ENCODE assay signal across 25 mouse cellular contexts in genomic region chr10:47708780-47709179, GRCm38 (mm10).
DNase-seq lines count a peak whose midpoint lies in the region; ATAC-seq lines count a peak whose summit lies in the region.
"Had no signal": no experiment of that assay in that cellular context is flagged by ENCODE, and none has a peak within 500 bp of the region (broad histone marks: within the 10 kb centered on the region; RNA-seq: fewer than 3 reads in every experiment).

No protein-coding gene starts in this region.

- peak; percentile 97 for ATAC-seq in frontal cortex, adult (ENCODE audit: low TSS enrichment)
- ATAC-seq in midbrain, embryonic 16.5 days, result no peak
- ATAC-seq: forebrain, embryonic 15.5 days; inflammation-experienced regulatory T-cells, adult 6 months; liver, postnatal 0 days; lung, postnatal 0 days; midbrain, embryonic 15.5 days had no signal

- no peaks in the 10 kb centered on the region for H3K27me3 ChIP-seq in midbrain, embryonic 16.5 days (ENCODE audit: control insufficient read depth, insufficient read depth, low read depth, low read length)
- H3K27me3 ChIP-seq: forebrain, embryonic 15.5 days; hindbrain, embryonic 13.5 days; limb, embryonic 12.5 days; midbrain, embryonic 15.5 days; neural tube, embryonic 13.5 days had no signal

- DNase-seq in frontal cortex, postnatal 10 days (ENCODE audit: low spot score in 2 of 2), result no peak
- peak; percentile 5 for DNase-seq in right cerebral cortex, postnatal 25 days
- no peak for DNase-seq in right cerebral cortex, postnatal 10 days (ENCODE audit: low spot score in 2 of 2)
- DNase-seq in cerebellum, postnatal 14 days, result peak; percentile 6 to 31
- no peak for DNase-seq in adrenal gland, adult 2 months
- DNase-seq: adrenal gland, postnatal 14 days; gastrocnemius, postnatal 36 days; heart, adult 2 months; kidney, adult 18-20 months; liver, postnatal 0 days; thymus, adult 18-20 months; thymus, postnatal 4 days had no signal

- H3K9me3 ChIP-seq in midbrain, embryonic 16.5 days (replicated peaks; ENCODE audit: control insufficient read depth, low read length, poor library complexity, severe bottlenecking), result no peaks in the 10 kb centered on the region
- H3K9me3 ChIP-seq: forebrain, embryonic 15.5 days; hindbrain, embryonic 13.5 days; limb, embryonic 12.5 days; midbrain, embryonic 15.5 days; neural tube, embryonic 13.5 days had no signal

- H3K4me2 ChIP-seq in midbrain, embryonic 16.5 days (ENCODE audit: low read length), result no peak overlapping the region
- H3K4me2 ChIP-seq: forebrain, embryonic 15.5 days; hindbrain, embryonic 13.5 days; limb, embryonic 12.5 days; liver, embryonic 11.5 days; midbrain, embryonic 15.5 days; neural tube, embryonic 13.5 days had no signal

- no peak overlapping the region for H3K9ac ChIP-seq in midbrain, embryonic 16.5 days (ENCODE audit: low read depth, low read length)
- H3K9ac ChIP-seq: forebrain, embryonic 15.5 days; hindbrain, embryonic 13.5 days; limb, embryonic 12.5 days; liver, postnatal 0 days; midbrain, embryonic 15.5 days; neural tube, embryonic 13.5 days had no signal

- H3K4me1 ChIP-seq in midbrain, embryonic 16.5 days (ENCODE audit: control insufficient read depth, insufficient read depth, low read length), result no peaks in the 10 kb centered on the region
- H3K4me1 ChIP-seq: forebrain, embryonic 15.5 days; hindbrain, embryonic 13.5 days; limb, embryonic 12.5 days; midbrain, embryonic 15.5 days; neural tube, embryonic 13.5 days had no signal

- H3K27ac ChIP-seq in midbrain, embryonic 16.5 days (ENCODE audit: low read length), result no peak overlapping the region
- H3K27ac ChIP-seq: forebrain, embryonic 15.5 days; heart, adult 2 months; hindbrain, embryonic 13.5 days; kidney, postnatal 0 days; limb, embryonic 12.5 days; macrophage; midbrain, embryonic 15.5 days; neural tube, embryonic 13.5 days had no signal

- H3K4me3 ChIP-seq in midbrain, embryonic 16.5 days (ENCODE audit: low read depth, low read length), result no peak overlapping the region
- H3K4me3 ChIP-seq: forebrain, embryonic 15.5 days; heart, adult 2 months; hindbrain, embryonic 13.5 days; limb, embryonic 12.5 days; midbrain, embryonic 15.5 days; myocyte; neural tube, embryonic 13.5 days had no signal

- no peaks in the 10 kb centered on the region for H3K36me3 ChIP-seq in midbrain, embryonic 16.5 days (ENCODE audit: control insufficient read depth, insufficient read depth, low read length)
- H3K36me3 ChIP-seq: forebrain, embryonic 15.5 days; hindbrain, embryonic 13.5 days; limb, embryonic 12.5 days; midbrain, embryonic 15.5 days; neural tube, embryonic 13.5 days had no signal

Comparison
In these comparisons a context has a peak if more than half of its experiments do, and no peak if none do; other contexts are left out.
1. DNase-seq: peak in right cerebral cortex, postnatal 25 days (single experiment) and cerebellum, postnatal 14 days (2 of 2); none in frontal cortex, postnatal 10 days (0 of 2), right cerebral cortex, postnatal 10 days (0 of 2) and adrenal gland, adult 2 months (single experiment).